24 mouse cellular contexts compared by ENCODE assay signal in the genomic region with DNA sequence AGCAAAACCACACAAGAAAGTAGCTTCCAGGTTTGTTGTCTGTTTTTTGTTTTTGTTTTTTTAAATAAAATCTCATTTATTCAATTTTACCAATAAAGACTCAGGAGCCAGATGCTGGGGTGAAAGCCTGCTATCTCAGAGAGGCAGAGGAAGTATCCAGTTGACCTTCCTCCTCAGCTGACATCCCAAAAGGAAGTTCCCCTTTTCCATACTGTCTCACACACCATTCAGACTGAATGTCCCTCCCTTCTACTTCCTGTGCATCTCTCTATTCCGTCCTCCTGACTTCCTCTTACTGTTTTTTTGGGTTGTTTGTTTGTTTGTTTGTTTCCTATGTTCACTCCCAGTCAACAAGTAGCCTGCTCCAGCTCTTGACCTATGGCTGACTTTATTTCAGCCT.
DNase-seq lines count a peak whose midpoint lies in the region; ATAC-seq and TF ChIP-seq lines count a peak whose summit lies in the region.
"Had no signal": no experiment of that assay in that cellular context is flagged by ENCODE, and none has a peak within 500 bp of the region (broad histone marks: within the 10 kb centered on the region; RNA-seq: fewer than 3 reads in every experiment).

No protein-coding gene starts in this region.

- 0 out of 2 replicates have a peak, but pooled peaks cover 8% of the 10 kb centered on the region for H3K4me1 ChIP-seq in heart, embryonic 10.5 days
- H3K4me1 ChIP-seq in MEL (ENCODE audit: control insufficient read depth in 1 of 2, insufficient read depth in 2 of 2, low read length in 2 of 2), result no peaks in the 10 kb centered on the region
- H3K4me1 ChIP-seq: embryonic facial prominence, embryonic 12.5 days; forebrain, embryonic 13.5 days; forebrain, embryonic 15.5 days had no signal

- H3K36me3 ChIP-seq in heart, embryonic 10.5 days, result no peaks in the 10 kb centered on the region
- no peaks in the 10 kb centered on the region for H3K36me3 ChIP-seq in MEL (ENCODE audit: control insufficient read depth in 1 of 2, insufficient read depth in 2 of 2, low read length in 2 of 2)
- H3K36me3 ChIP-seq: embryonic facial prominence, embryonic 10.5 days; embryonic facial prominence, embryonic 12.5 days; forebrain, embryonic 15.5 days; G1E had no signal

- ATAC-seq in granulocyte monocyte progenitor cell, adult 5-6 weeks (replicated peaks; ENCODE audit: poor library complexity, severe bottlenecking), result peak; percentile 53; the same call in 1 of the 2 replicates
- ATAC-seq in megakaryocyte progenitor cell, adult 5-6 weeks (replicated peaks; ENCODE audit: poor library complexity), result peak; percentile 74
- ATAC-seq: CD4-positive, CD25-positive, alpha-beta regulatory T cell, adult 4 months; forebrain, embryonic 13.5 days; forebrain, embryonic 15.5 days; forebrain, postnatal 0 days had no signal

- no peaks in the 10 kb centered on the region for H3K27me3 ChIP-seq in heart, embryonic 10.5 days (ENCODE audit: insufficient read depth, poor library complexity, severe bottlenecking)
- no peaks in the 10 kb centered on the region for H3K27me3 ChIP-seq in MEL (ENCODE audit: control insufficient read depth in 1 of 2, insufficient read depth in 2 of 2, low read length in 2 of 2)
- H3K27me3 ChIP-seq: CH12.LX; embryonic facial prominence, embryonic 12.5 days; forebrain, embryonic 13.5 days; forebrain, embryonic 15.5 days had no signal

- H3K9me3 ChIP-seq in heart, embryonic 10.5 days, result no peaks in the 10 kb centered on the region
- H3K9me3 ChIP-seq in MEL (replicated peaks; ENCODE audit: insufficient read depth, low read length), result no peaks in the 10 kb centered on the region
- H3K9me3 ChIP-seq: embryonic facial prominence, embryonic 10.5 days; embryonic facial prominence, embryonic 12.5 days; forebrain, embryonic 13.5 days; forebrain, embryonic 15.5 days; G1E had no signal

- no peak for TF ChIP-seq RAD21 in MEL (IDR thresholded peaks at IDR 0.05; ENCODE audit: low read depth, low read length)

- no peak overlapping the region for H3K27ac ChIP-seq in heart, embryonic 10.5 days
- no peak overlapping the region for H3K27ac ChIP-seq in MEL (ENCODE audit: control insufficient read depth, low read depth, low read length)
- H3K27ac ChIP-seq: embryonic facial prominence, embryonic 10.5 days; embryonic facial prominence, embryonic 12.5 days; forebrain, embryonic 13.5 days; forebrain, embryonic 15.5 days had no signal

- peak; percentile 35 for DNase-seq in heart, embryonic 10.5 days (ENCODE audit: low spot score)
- no peak for DNase-seq in heart, adult 8-10 months (ENCODE audit: low spot score)
- DNase-seq in MEL (ENCODE audit: low read depth, low spot score) (peak; percentile 9), liver (no peak)
- no peak for DNase-seq in cerebellum, adult 11-12 months
- no peak for DNase-seq in cerebellum, adult 9-10 months
- DNase-seq: adrenal gland, adult 2 months; adrenal gland, postnatal 10 days; adrenal gland, postnatal 36 days; B cell, adult 2 months; cerebellum, adult 18-20 months; cerebellum, adult 8-10 months; cerebellum, postnatal 10 days; cerebellum, postnatal 25 days; forebrain, postnatal 0 days had no signal

- no peak for TF ChIP-seq CTCF in MEL (IDR thresholded peaks at IDR 0.05 in 2 of 3, conservative IDR thresholded peaks at IDR 0.05 in 1 of 3; ENCODE audit: control insufficient read depth in 1 of 3, insufficient read depth in 1 of 3, low read depth in 2 of 3, low read length in 3 of 3, poor library complexity in 1 of 3, severe bottlenecking in 1 of 3)

- H3K9ac ChIP-seq in MEL (ENCODE audit: control insufficient read depth, low read depth, low read length, poor library complexity, severe bottlenecking), result no peak overlapping the region
- H3K9ac ChIP-seq: embryonic facial prominence, embryonic 12.5 days; forebrain, embryonic 13.5 days; forebrain, embryonic 15.5 days; forebrain, postnatal 0 days had no signal

- TF ChIP-seq POLR2A in MEL (IDR thresholded peaks at IDR 0.05; ENCODE audit: control insufficient read depth in 1 of 2, insufficient read depth in 1 of 2, low read depth in 1 of 2, low read length in 2 of 2, poor library complexity in 1 of 2), result no peak

- WGBS in heart, embryonic 10.5 days, result 70% methylated on average over 1 of the region's 1 CpGs

- no peak overlapping the region for H3K4me3 ChIP-seq in heart, embryonic 10.5 days
- H3K4me3 ChIP-seq in MEL (ENCODE audit: control insufficient read depth in 1 of 2, insufficient read depth in 1 of 2, low read depth in 2 of 2, low read length in 2 of 2), result no peak overlapping the region
- H3K4me3 ChIP-seq: embryonic facial prominence, embryonic 10.5 days; embryonic facial prominence, embryonic 12.5 days; forebrain, embryonic 13.5 days; forebrain, embryonic 15.5 days had no signal

- TF ChIP-seq EP300 in MEL (IDR thresholded peaks at IDR 0.05; ENCODE audit: low read depth in 1 of 2, low read length in 2 of 2), result no peak

- no peaks in the 10 kb centered on the region for H3K79me2 ChIP-seq in MEL (ENCODE audit: control insufficient read depth, insufficient read depth, low read length, poor library complexity)

TF ChIP-seq in MEL, 35 proteins besides CTCF, POLR2A, EP300 and RAD21:
- TF ChIP-seq JUND (IDR thresholded peaks at IDR 0.05; ENCODE audit: low read depth, low read length) (no peak), SMC3 (IDR thresholded peaks at IDR 0.05; ENCODE audit: low read depth, low read length) (no peak), TBP (IDR thresholded peaks at IDR 0.05; ENCODE audit: low read depth, low read length) (no peak), GABPA (IDR thresholded peaks at IDR 0.05; ENCODE audit: low read depth, low read length) (no peak), MXI1 (IDR thresholded peaks at IDR 0.05; ENCODE audit: low read depth, low read length) (no peak), ELF1 (IDR thresholded peaks at IDR 0.05; ENCODE audit: low read depth, low read length) (no peak), KAT2A (conservative IDR thresholded peaks at IDR 0.05; ENCODE audit: low read depth, low read length) (no peak), ZMIZ1 (IDR thresholded peaks at IDR 0.05; ENCODE audit: low read depth, low read length) (no peak)

Comparison
In these comparisons a context has a peak if more than half of its experiments do, and no peak if none do; other contexts are left out.
1. DNase-seq: peak in heart, embryonic 10.5 days (single experiment) and MEL (single experiment); none in heart, adult 8-10 months (single experiment), liver (single experiment), cerebellum, adult 11-12 months (single experiment) and cerebellum, adult 9-10 months (single experiment).